Mouse (Mus musculus): Measurements from ENCODE around the gene Cfap161. TPM values are rescaled to one million over a fixed set of nuclear protein-coding genes. Genes with fewer than 3 reads are reported as not detected.

Cfap161 gene
- polyA plus RNA-seq, 2 experiments, result 0.08 TPM; not detected in 1

DNA sequence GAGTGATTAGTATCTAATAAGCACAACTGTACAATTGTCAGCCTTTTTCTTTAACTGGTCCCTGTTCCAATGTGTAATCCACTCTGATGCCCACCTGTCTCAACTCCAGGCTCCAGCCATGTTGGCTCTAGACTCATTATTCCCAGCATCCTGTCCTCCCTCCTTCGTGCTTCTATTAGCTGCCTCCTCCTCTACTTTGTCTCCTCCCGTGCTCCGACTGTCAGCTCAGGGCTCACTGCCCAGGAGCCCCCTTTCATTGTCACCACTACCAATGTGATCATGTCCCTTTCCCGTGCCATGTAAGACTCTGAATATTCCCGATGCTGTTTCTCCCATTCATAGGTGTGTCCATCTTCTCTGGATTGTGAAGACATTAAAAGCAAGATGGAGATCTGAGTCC, 32.3 kb downstream of the Cfap161 start:
- DNase-seq (ENCODE audit: low read depth in 3 of 3, low spot score in 3 of 3), result no peak
- Histone ChIP-seq H3K36me3 (replicated peaks; ENCODE audit: control insufficient read depth, insufficient read depth, low read depth) (no peaks in the 10 kb centered on the region), H3K4me3 (ENCODE audit: insufficient read depth in 1 of 2, low read depth in 2 of 2, low read length in 2 of 2) (no peak overlapping the region), H3K9ac (replicated peaks) (no peak overlapping the region), H3K27ac (no peak overlapping the region), H3K4me2 (ENCODE audit: low read depth) (no peak overlapping the region), H3K9me3 (ENCODE audit: control insufficient read depth, low read length) (no peaks in the 10 kb centered on the region), H3K4me1 (replicated peaks; ENCODE audit: control insufficient read depth in 2 of 2, insufficient read depth in 2 of 2, low read length in 1 of 2) (no peaks in the 10 kb centered on the region), H3K27me3 (ENCODE audit: control insufficient read depth, insufficient read depth, low read length) (no peaks in the 10 kb centered on the region)
- TF ChIP-seq CTCF (IDR thresholded peaks at IDR 0.05; ENCODE audit: low read depth) (no peak), EP300 (IDR thresholded peaks at IDR 0.05; ENCODE audit: low read depth) (no peak)
- no peak for ATAC-seq (ENCODE audit: insufficient read depth)
- 59% methylated on average over 5 of the region's 5 CpGs for WGBS (ENCODE audit: insufficient replicate concordance)

DNA sequence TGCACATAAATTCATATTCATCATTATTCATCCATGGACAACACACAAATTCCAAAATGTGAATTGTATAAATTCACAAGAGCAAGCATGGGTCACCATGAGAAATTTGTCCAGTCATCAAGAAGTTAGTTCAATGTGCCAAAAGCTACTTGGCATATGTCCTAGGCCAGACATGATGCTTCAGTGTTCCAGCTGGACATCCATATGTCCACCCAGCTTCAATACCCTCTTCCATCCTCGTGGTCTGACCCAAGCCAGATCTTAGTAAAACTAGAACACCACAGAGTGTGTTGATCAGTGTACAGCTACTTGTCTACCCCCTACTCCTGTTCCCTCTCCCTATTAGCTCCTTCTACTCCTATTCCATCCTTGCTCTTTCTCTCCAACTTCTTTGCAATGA, 43.6 kb downstream of the Cfap161 start:
- no peaks in the 10 kb centered on the region for H3K27me3 ChIP-seq (ENCODE audit: control insufficient read depth, insufficient read depth, low read length)
- DNase-seq (ENCODE audit: low read depth in 3 of 3, low spot score in 3 of 3) (no peak), ATAC-seq (ENCODE audit: insufficient read depth) (no peak)
- H3K27ac ChIP-seq, result no peak overlapping the region
- H3K4me3 ChIP-seq (ENCODE audit: insufficient read depth in 1 of 2, low read depth in 2 of 2, low read length in 2 of 2), result no peak overlapping the region
- H3K4me1 ChIP-seq (replicated peaks; ENCODE audit: control insufficient read depth in 2 of 2, insufficient read depth in 2 of 2, low read length in 1 of 2), result no peaks in the 10 kb centered on the region
- WGBS (ENCODE audit: insufficient replicate concordance), result 48% methylated on average over 1 of the region's 1 CpGs
- TF ChIP-seq CTCF (IDR thresholded peaks at IDR 0.05; ENCODE audit: low read depth) (no peak), EP300 (IDR thresholded peaks at IDR 0.05; ENCODE audit: low read depth) (no peak)
- no peaks in the 10 kb centered on the region for H3K9me3 ChIP-seq (ENCODE audit: control insufficient read depth, low read length)
- no peaks in the 10 kb centered on the region for H3K36me3 ChIP-seq (replicated peaks; ENCODE audit: control insufficient read depth, insufficient read depth, low read depth)
- no peak overlapping the region for H3K9ac ChIP-seq (replicated peaks)
- H3K4me2 ChIP-seq (ENCODE audit: low read depth), result no peak overlapping the region

DNA sequence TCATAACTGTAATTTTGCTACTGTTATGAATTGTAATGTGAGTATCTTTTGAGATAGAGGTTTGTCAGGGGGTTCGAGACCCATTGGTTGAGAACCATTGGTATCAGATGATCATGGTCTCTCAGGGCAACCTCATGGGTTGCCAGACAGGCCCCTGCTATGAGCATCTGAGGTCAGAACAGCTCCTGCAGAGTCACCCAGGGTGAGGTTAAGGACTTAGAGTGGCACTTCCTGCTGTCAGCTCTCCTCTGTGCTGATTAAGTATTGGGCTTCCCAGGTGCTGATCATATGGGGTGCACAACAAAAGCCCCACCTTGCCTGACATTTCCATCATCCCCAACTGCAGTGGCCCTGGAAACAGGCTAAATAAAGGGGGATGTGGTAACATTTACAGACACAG, 46.3 kb downstream of the Cfap161 start:
- no peak overlapping the region for H3K27ac ChIP-seq
- no peaks in the 10 kb centered on the region for H3K27me3 ChIP-seq (ENCODE audit: control insufficient read depth, insufficient read depth, low read length)
- H3K9me3 ChIP-seq (ENCODE audit: control insufficient read depth, low read length), result no peaks in the 10 kb centered on the region
- no peaks in the 10 kb centered on the region for H3K4me1 ChIP-seq (replicated peaks; ENCODE audit: control insufficient read depth in 2 of 2, insufficient read depth in 2 of 2, low read length in 1 of 2)
- H3K36me3 ChIP-seq (replicated peaks; ENCODE audit: control insufficient read depth, insufficient read depth, low read depth), result no peaks in the 10 kb centered on the region
- H3K4me3 ChIP-seq (ENCODE audit: insufficient read depth in 1 of 2, low read depth in 2 of 2, low read length in 2 of 2), result no peak overlapping the region
- no peak for TF ChIP-seq CTCF (IDR thresholded peaks at IDR 0.05; ENCODE audit: low read depth)
- TF ChIP-seq EP300 (IDR thresholded peaks at IDR 0.05; ENCODE audit: low read depth), result no peak
- ATAC-seq (ENCODE audit: insufficient read depth) (no peak), DNase-seq (ENCODE audit: low read depth in 3 of 3, low spot score in 3 of 3) (no peak)
- 62% methylated on average over 1 of the region's 1 CpGs for WGBS (ENCODE audit: insufficient replicate concordance)
- no peak overlapping the region for H3K4me2 ChIP-seq (ENCODE audit: low read depth)
- no peak overlapping the region for H3K9ac ChIP-seq (replicated peaks)

DNA sequence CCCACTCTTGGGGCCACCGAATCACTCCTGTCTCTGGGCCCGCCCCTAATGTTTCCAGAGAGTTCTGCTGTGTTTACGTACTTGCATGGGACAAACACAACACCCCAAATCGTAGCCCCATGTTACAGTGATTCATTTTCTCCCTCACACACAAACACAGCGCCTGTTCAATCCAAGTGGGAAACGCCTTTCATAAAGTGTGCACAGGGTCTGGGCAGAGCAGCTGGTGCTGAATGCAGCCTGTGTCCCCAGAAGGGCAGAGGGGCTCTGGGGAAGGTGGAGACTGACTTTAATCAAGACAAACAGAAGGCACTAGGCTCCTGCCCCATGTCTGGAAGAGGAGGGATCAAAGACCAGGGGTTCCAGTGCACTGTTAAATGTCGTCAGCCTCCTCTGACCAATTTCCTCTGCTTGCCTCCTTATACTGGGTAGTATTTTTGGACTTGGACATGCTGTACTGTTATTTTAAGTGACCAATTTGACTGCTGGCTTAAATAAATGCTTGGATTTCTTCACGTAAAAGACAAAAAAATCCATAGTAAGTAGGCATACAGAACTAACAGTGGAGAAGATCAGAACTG, 48.5 kb downstream of the Cfap161 start:
- no peak for DNase-seq (ENCODE audit: low read depth in 3 of 3, low spot score in 3 of 3)
- H3K9ac ChIP-seq (replicated peaks), result no peak overlapping the region
- no peak overlapping the region for H3K4me3 ChIP-seq (ENCODE audit: insufficient read depth in 1 of 2, low read depth in 2 of 2, low read length in 2 of 2)
- no peaks in the 10 kb centered on the region for H3K27me3 ChIP-seq (ENCODE audit: control insufficient read depth, insufficient read depth, low read length)
- H3K36me3 ChIP-seq (replicated peaks; ENCODE audit: control insufficient read depth, insufficient read depth, low read depth), result no peaks in the 10 kb centered on the region
- no peak overlapping the region for H3K27ac ChIP-seq
- TF ChIP-seq EP300 (IDR thresholded peaks at IDR 0.05; ENCODE audit: low read depth) (no peak), CTCF (IDR thresholded peaks at IDR 0.05; ENCODE audit: low read depth) (no peak)
- ATAC-seq (ENCODE audit: insufficient read depth), result no peak
- H3K4me1 ChIP-seq (replicated peaks; ENCODE audit: control insufficient read depth in 2 of 2, insufficient read depth in 2 of 2, low read length in 1 of 2), result no peaks in the 10 kb centered on the region
- no peak overlapping the region for H3K4me2 ChIP-seq (ENCODE audit: low read depth)
- WGBS (ENCODE audit: insufficient replicate concordance), result 48% methylated on average over 8 of the region's 8 CpGs
- H3K9me3 ChIP-seq (ENCODE audit: control insufficient read depth, low read length), result no peaks in the 10 kb centered on the region

DNA sequence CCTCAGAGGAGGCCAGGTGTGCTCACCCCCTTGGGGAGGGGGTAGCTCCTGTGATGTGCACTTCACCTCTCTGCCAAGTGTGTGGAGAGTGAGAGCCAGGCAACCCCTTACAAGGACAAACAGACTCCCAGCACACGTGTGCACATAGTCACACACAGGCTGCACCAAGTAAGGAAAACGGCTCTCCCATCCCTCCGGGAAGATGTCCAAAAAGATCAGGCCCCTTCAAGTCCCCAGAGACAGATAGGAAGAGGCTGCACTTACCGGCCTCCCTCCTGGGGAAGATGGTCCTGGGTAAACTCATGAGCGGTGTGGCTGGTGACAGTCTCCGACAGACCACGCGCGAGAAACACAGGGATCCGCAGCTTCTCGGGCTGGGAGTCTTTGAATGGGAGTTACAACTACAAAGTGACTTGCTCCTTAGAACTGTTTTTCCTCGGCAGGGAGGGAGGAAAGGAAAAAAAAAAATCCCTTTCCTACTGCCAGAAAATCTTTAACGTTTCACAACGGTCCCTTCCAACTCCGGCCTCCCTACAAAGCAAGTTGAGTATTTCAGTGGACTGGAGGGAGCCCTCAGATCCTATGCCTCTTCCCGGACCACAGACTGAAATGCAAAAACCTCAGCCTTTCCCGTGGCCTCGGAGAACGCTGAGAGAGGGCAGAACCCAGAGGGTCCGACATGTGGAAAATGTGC, 49.1 kb downstream of the Cfap161 start, which contains the start of gene Il16:
TSS of gene Il16 (minus strand) at position 314 of the 694 bp plus-strand sequence.
- no peak for ATAC-seq (ENCODE audit: insufficient read depth)
- TF ChIP-seq EP300 (IDR thresholded peaks at IDR 0.05; ENCODE audit: low read depth) (no peak), CTCF (IDR thresholded peaks at IDR 0.05; ENCODE audit: low read depth) (no peak)
- H3K27me3 ChIP-seq (ENCODE audit: control insufficient read depth, insufficient read depth, low read length), result no peaks in the 10 kb centered on the region
- no peak within 1 kb of the TSS for H3K9ac ChIP-seq (replicated peaks)
- no peak within 1 kb of the TSS for H3K27ac ChIP-seq
- no peak within 1 kb of the TSS for H3K4me3 ChIP-seq (ENCODE audit: insufficient read depth in 1 of 2, low read depth in 2 of 2, low read length in 2 of 2)
- H3K4me1 ChIP-seq (replicated peaks; ENCODE audit: control insufficient read depth in 2 of 2, insufficient read depth in 2 of 2, low read length in 1 of 2), result no peaks in the 10 kb centered on the region
- WGBS (ENCODE audit: insufficient replicate concordance), result 47% methylated on average over 20 of the region's 20 CpGs
- no peak for DNase-seq (ENCODE audit: low read depth in 3 of 3, low spot score in 3 of 3)
- H3K36me3 ChIP-seq (replicated peaks; ENCODE audit: control insufficient read depth, insufficient read depth, low read depth), result no peaks in the 10 kb centered on the region
- H3K4me2 ChIP-seq (ENCODE audit: low read depth), result no peak within 1 kb of the TSS
- H3K9me3 ChIP-seq (ENCODE audit: control insufficient read depth, low read length), result no peaks in the 10 kb centered on the region

All from liver, embryonic 14.5 days (tissue).